Mouse (Mus musculus) testis, adult 2 months (tissue): Measurements from ENCODE around the gene Rev1.

Experiments used
- CTCF ChIP-seq: fragments of 200-500 bp; IDR thresholded peaks from 2 replicates; pipeline ENCODE4 v1.5.1; 2012; ENCODE audit warnings: low read depth, mild to moderate bottlenecking, inconsistent platforms, low read length, moderate library complexity; ENCODE audit not compliant: control insufficient read depth, insufficient read depth, insufficient replicate concordance
- POLR2A ChIP-seq: fragments of 200-500 bp; IDR thresholded peaks from 2 replicates; pipeline ENCODE4 v1.6.1; 2012; ENCODE audit warnings: low read depth, mild to moderate bottlenecking, inconsistent platforms, low read length, moderate library complexity; ENCODE audit not compliant: control insufficient read depth

DNA sequence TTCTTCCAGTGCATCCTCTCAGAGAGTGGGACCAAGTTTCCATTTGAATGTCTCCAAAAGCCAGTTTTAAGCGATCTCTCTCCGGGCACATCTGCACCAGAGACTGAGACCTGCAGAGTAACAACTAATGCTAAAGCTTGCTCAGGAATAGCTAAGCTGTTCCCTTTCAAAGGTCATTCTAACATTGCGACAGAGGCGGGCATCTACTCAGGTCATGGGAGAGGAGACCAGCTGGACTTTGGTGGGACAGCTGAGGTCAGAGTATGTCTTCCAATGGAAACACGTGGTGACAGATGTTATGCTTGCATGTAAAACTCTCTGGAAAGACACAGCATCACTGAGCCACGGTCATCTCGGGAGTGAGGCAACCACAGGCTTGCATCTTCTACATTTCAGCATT is 46.5 kb upstream of the Rev1 start:
- TF ChIP-seq POLR2A, result no peak
- TF ChIP-seq CTCF, result no peak
